Mouse (Mus musculus) lung, adult 18-20 months (tissue): Measurements from ENCODE around the gene Vti1a.

Experiments used
- DNase-seq, 2 experiments: peaks; one replicate each; pipeline ENCODE4 v3.0.0; 2022; ENCODE audit warnings: mixed read lengths in 2 of 2

Gene Vti1a

GRCm38 (mm10) chr19:55530041-55530440 lies 213.9 kb downstream of the Vti1a start:
- no peak for DNase-seq

- no peak for DNase-seq
These were observed 216.6 kb downstream of the Vti1a start for GRCm38 (mm10) chr19:55532681-55533080.

- DNase-seq: no peak
These were observed 220.3 kb downstream of the Vti1a start for GRCm38 (mm10) chr19:55536273-55536937.

- DNase-seq: no peak
These were observed 221.6 kb downstream of the Vti1a start for GRCm38 (mm10) chr19:55537691-55538090.

GRCm38 (mm10) chr19:55541641-55542040 lies 225.5 kb downstream of the Vti1a start:
- DNase-seq: no peak

GRCm38 (mm10) chr19:55542461-55542860 lies 226.4 kb downstream of the Vti1a start:
- peak in 1 of 2 experiments; percentile 16 for DNase-seq

GRCm38 (mm10) chr19:55543188-55543587 lies 227.1 kb downstream of the Vti1a start:
- DNase-seq: no peak

- DNase-seq: no peak
These were observed 228.4 kb downstream of the Vti1a start for GRCm38 (mm10) chr19:55544498-55544897.

- DNase-seq: peak; percentile 74 to 79
These were observed 229.4 kb downstream of the Vti1a start for GRCm38 (mm10) chr19:55545529-55545928.

- no peak for DNase-seq
These were observed 230.0 kb downstream of the Vti1a start for GRCm38 (mm10) chr19:55546009-55546528.

- no peak for DNase-seq
These were observed 232.1 kb downstream of the Vti1a start for GRCm38 (mm10) chr19:55548206-55548605.

- DNase-seq: peak in 1 of 2 experiments; percentile 15
These were observed 232.6 kb downstream of the Vti1a start for GRCm38 (mm10) chr19:55548656-55549055.

GRCm38 (mm10) chr19:55550176-55550575 lies 234.1 kb downstream of the Vti1a start:
- no peak for DNase-seq

- no peak for DNase-seq
These were observed 236.2 kb downstream of the Vti1a start for GRCm38 (mm10) chr19:55552339-55552738.

GRCm38 (mm10) chr19:55552861-55553260 lies 236.8 kb downstream of the Vti1a start:
- no peak for DNase-seq

GRCm38 (mm10) chr19:55554295-55554694 lies 238.2 kb downstream of the Vti1a start:
- DNase-seq: no peak

GRCm38 (mm10) chr19:55554703-55555102 lies 238.6 kb downstream of the Vti1a start:
- no peak for DNase-seq

- peak in 1 of 2 experiments; percentile 12 for DNase-seq
These were observed 240.3 kb downstream of the Vti1a start for GRCm38 (mm10) chr19:55556168-55556999.

GRCm38 (mm10) chr19:55559331-55559730 lies 243.2 kb downstream of the Vti1a start:
- no peak for DNase-seq

GRCm38 (mm10) chr19:55560088-55560682 lies 244.1 kb downstream of the Vti1a start:
- DNase-seq: no peak

- no peak for DNase-seq
These were observed 245.4 kb downstream of the Vti1a start for GRCm38 (mm10) chr19:55561469-55561868.

GRCm38 (mm10) chr19:55562487-55563147 lies 246.5 kb downstream of the Vti1a start:
- DNase-seq: no peak

GRCm38 (mm10) chr19:55563148-55563651 lies 247.1 kb downstream of the Vti1a start:
- no peak for DNase-seq
